In genomic region chr9:32271896-32272444, GRCm38 (mm10) we compare ENCODE assay signal across 8 mouse cellular contexts.
DNase-seq lines count a peak whose midpoint lies in the region; ATAC-seq and TF ChIP-seq lines count a peak whose summit lies in the region.

No protein-coding gene starts in this region.

- H3K4me3 ChIP-seq in MEL (ENCODE audit: control insufficient read depth in 1 of 2, insufficient read depth in 1 of 2, low read depth in 2 of 2, low read length in 2 of 2) = no peak overlapping the region
- H3K4me3 ChIP-seq in embryonic facial prominence, embryonic 14.5 days (ENCODE audit: low read depth, low read length) = no peak overlapping the region
- no peak overlapping the region for H3K4me3 ChIP-seq in hindbrain, embryonic 11.5 days (ENCODE audit: low read depth, low read length)

- ATAC-seq in embryonic facial prominence, embryonic 14.5 days (ENCODE audit: low read depth) = peak; percentile 78; the same call in 1 of the 2 replicates
- ATAC-seq in hindbrain, embryonic 11.5 days (ENCODE audit: low FRiP score) = peak; percentile 57; the same call in 1 of the 2 replicates
- ATAC-seq in monocyte, adult 5-6 weeks (replicated peaks; ENCODE audit: insufficient number of reproducible peaks, low FRiP score, low TSS enrichment, poor library complexity, severe bottlenecking) = no peak

- H3K79me2 ChIP-seq in MEL (ENCODE audit: control insufficient read depth, insufficient read depth, low read length, poor library complexity) = no peaks in the 10 kb centered on the region

- no peaks in the 10 kb centered on the region for H3K4me1 ChIP-seq in MEL (ENCODE audit: control insufficient read depth in 1 of 2, insufficient read depth in 2 of 2, low read length in 2 of 2)
- H3K4me1 ChIP-seq in embryonic facial prominence, embryonic 14.5 days (ENCODE audit: control insufficient read depth, insufficient read depth, low read length) = no peaks in the 10 kb centered on the region
- H3K4me1 ChIP-seq in hindbrain, embryonic 11.5 days (replicated peaks; ENCODE audit: control insufficient read depth, insufficient read depth, low read length) = no peaks in the 10 kb centered on the region

- H3K36me3 ChIP-seq in MEL (ENCODE audit: control insufficient read depth in 1 of 2, insufficient read depth in 2 of 2, low read length in 2 of 2) = no peaks in the 10 kb centered on the region
- no peaks in the 10 kb centered on the region for H3K36me3 ChIP-seq in embryonic facial prominence, embryonic 14.5 days (ENCODE audit: control insufficient read depth, insufficient read depth, low read length)
- no peaks in the 10 kb centered on the region for H3K36me3 ChIP-seq in hindbrain, embryonic 11.5 days (ENCODE audit: control insufficient read depth, insufficient read depth, low read length)

- WGBS in embryonic facial prominence, embryonic 14.5 days = 11% methylated on average over 5 of the region's 5 CpGs
- WGBS in hindbrain, embryonic 11.5 days = 18% methylated on average over 5 of the region's 5 CpGs

- no peak for TF ChIP-seq EP300 in MEL (IDR thresholded peaks at IDR 0.05; ENCODE audit: low read depth in 1 of 2, low read length in 2 of 2)

- H3K27ac ChIP-seq in MEL (ENCODE audit: control insufficient read depth, low read depth, low read length) = no peak overlapping the region
- no peak overlapping the region for H3K27ac ChIP-seq in embryonic facial prominence, embryonic 14.5 days (replicated peaks; ENCODE audit: low read depth, low read length)
- H3K27ac ChIP-seq in hindbrain, embryonic 11.5 days (ENCODE audit: low read depth, low read length) = no peak overlapping the region

- peak; percentile 88 for DNase-seq in MEL (ENCODE audit: low read depth, low spot score)
- DNase-seq in adrenal gland, postnatal 36 days = peak; percentile 61 to 83
- DNase-seq in embryonic facial prominence, embryonic 14.5 days (ENCODE audit: low spot score) = peak; percentile 90
- DNase-seq in hindbrain, embryonic 11.5 days (ENCODE audit: low spot score) = peak; percentile 84
- DNase-seq in layer of hippocampus, adult 9-11 months = peak; percentile 25
- peak; percentile 36 to 77 for DNase-seq in lung, postnatal 4 days
- peak; percentile 75 to 82 for DNase-seq in right cerebral cortex, adult 2 months (ENCODE audit: low spot score in 2 of 2)

- peak; percentile 55 to 95 (median 61) for TF ChIP-seq CTCF in MEL (IDR thresholded peaks at IDR 0.05 in 2 of 3, conservative IDR thresholded peaks at IDR 0.05 in 1 of 3; ENCODE audit: control insufficient read depth in 1 of 3, insufficient read depth in 1 of 3, low read depth in 2 of 3, low read length in 3 of 3, poor library complexity in 1 of 3, severe bottlenecking in 1 of 3)

- H3K9me3 ChIP-seq in MEL (replicated peaks; ENCODE audit: insufficient read depth, low read length) = no peaks in the 10 kb centered on the region
- no peaks in the 10 kb centered on the region for H3K9me3 ChIP-seq in embryonic facial prominence, embryonic 14.5 days (ENCODE audit: control insufficient read depth, low read length)
- no peaks in the 10 kb centered on the region for H3K9me3 ChIP-seq in hindbrain, embryonic 11.5 days (ENCODE audit: control insufficient read depth, low read length)

- peak; percentile 97 for TF ChIP-seq RAD21 in MEL (IDR thresholded peaks at IDR 0.05; ENCODE audit: low read depth, low read length)

- no peak for TF ChIP-seq POLR2A in MEL (IDR thresholded peaks at IDR 0.05; ENCODE audit: control insufficient read depth in 1 of 2, insufficient read depth in 1 of 2, low read depth in 1 of 2, low read length in 2 of 2, poor library complexity in 1 of 2)

- H3K4me2 ChIP-seq in embryonic facial prominence, embryonic 14.5 days (ENCODE audit: low read depth, low read length) = no peak overlapping the region
- no peak overlapping the region for H3K4me2 ChIP-seq in hindbrain, embryonic 11.5 days (replicated peaks; ENCODE audit: low read depth, low read length)

- no peak overlapping the region for H3K9ac ChIP-seq in MEL (ENCODE audit: control insufficient read depth, low read depth, low read length, poor library complexity, severe bottlenecking)
- H3K9ac ChIP-seq in embryonic facial prominence, embryonic 14.5 days (ENCODE audit: low read depth, low read length) = no peak overlapping the region
- no peak overlapping the region for H3K9ac ChIP-seq in hindbrain, embryonic 11.5 days (ENCODE audit: low read depth, low read length)

- H3K27me3 ChIP-seq in MEL (ENCODE audit: control insufficient read depth in 1 of 2, insufficient read depth in 2 of 2, low read length in 2 of 2) = no peaks in the 10 kb centered on the region; a peak in 1 of 4 replicates
- H3K27me3 ChIP-seq in embryonic facial prominence, embryonic 14.5 days (replicated peaks; ENCODE audit: control insufficient read depth, insufficient read depth, low read length) = no peaks in the 10 kb centered on the region
- H3K27me3 ChIP-seq in hindbrain, embryonic 11.5 days (ENCODE audit: control insufficient read depth, insufficient read depth, low read length) = no peaks in the 10 kb centered on the region

TF ChIP-seq in MEL, 35 proteins besides CTCF, POLR2A, EP300 and RAD21:
- TF ChIP-seq SMC3 (IDR thresholded peaks at IDR 0.05; ENCODE audit: low read depth, low read length) = peak; percentile 91
- TF ChIP-seq ZC3H11A (IDR thresholded peaks at IDR 0.05; ENCODE audit: low read depth, low read length) = peak; percentile 93
- no peak for TF ChIP-seq GATA1 (IDR thresholded peaks at IDR 0.05; ENCODE audit: low read depth, low read length)
- no peak for TF ChIP-seq POLR2AphosphoS5 (IDR thresholded peaks at IDR 0.05; ENCODE audit: borderline replicate concordance, low read depth, low read length)
- no peak for TF ChIP-seq RCOR1 (IDR thresholded peaks at IDR 0.05; ENCODE audit: low read depth, low read length)

Comparison
In these comparisons a context has a peak if more than half of its experiments do, and no peak if none do; other contexts are left out.
1. DNase-seq: peak in every context shown above with its lines; median percentile 90 in embryonic facial prominence, embryonic 14.5 days; 88 in MEL; 84 in hindbrain, embryonic 11.5 days; 78 in right cerebral cortex, adult 2 months; 72 in adrenal gland, postnatal 36 days; 56 in lung, postnatal 4 days; 25 in layer of hippocampus, adult 9-11 months.